Mouse (Mus musculus) retina, embryonic 14.5 days (tissue): Measurements from ENCODE around the gene Dhdds.

Experiments used
- DNase-seq: peaks from one replicate; pipeline ENCODE4 v3.0.0-alpha.2; 2015; ENCODE audit warnings: low spot score

Dhdds gene

GRCm38 (mm10) chr4:134000466-134001438 is at the start of gene Dhdds:
Dhdds (minus strand) TSS chr4:134000918.
- DNase-seq = peak; percentile 98

- no peak for DNase-seq
Measured at GRCm38 (mm10) chr4:134047648-134048047, 46.9 kb upstream of the Dhdds start.

GRCm38 (mm10) chr4:134043041-134043440 is 42.3 kb upstream of the Dhdds start:
- no peak for DNase-seq

- DNase-seq = peak; percentile 31
Measured at GRCm38 (mm10) chr4:134041317-134042123, 40.8 kb upstream of the Dhdds start.

GRCm38 (mm10) chr4:134035953-134036352 is 35.2 kb upstream of the Dhdds start:
- DNase-seq = peak; percentile 85

- DNase-seq = no peak
Measured at GRCm38 (mm10) chr4:134025802-134026201, 25.1 kb upstream of the Dhdds start.

- DNase-seq = peak; percentile 82
Measured at GRCm38 (mm10) chr4:134020621-134021020, 19.9 kb upstream of the Dhdds start.

- peak; percentile 77 for DNase-seq
Measured at GRCm38 (mm10) chr4:134019641-134020351, 19.1 kb upstream of the Dhdds start.

- peak; percentile 58 for DNase-seq
Measured at GRCm38 (mm10) chr4:134019210-134019609, 18.5 kb upstream of the Dhdds start.

GRCm38 (mm10) chr4:134018779-134019145 is 18.0 kb upstream of the Dhdds start, which contains the start of gene Lin28a:
Lin28a (minus strand) TSS chr4:134018841.
- peak; percentile 16 for DNase-seq

- DNase-seq = peak; percentile 24
Measured at GRCm38 (mm10) chr4:134018038-134018778, 17.5 kb upstream of the Dhdds start.

GRCm38 (mm10) chr4:134017201-134017865 is 16.6 kb upstream of the Dhdds start:
- peak; percentile 35 for DNase-seq

GRCm38 (mm10) chr4:134016767-134017166 is 16.0 kb upstream of the Dhdds start:
- DNase-seq = peak; percentile 36

- no peak for DNase-seq
Measured at GRCm38 (mm10) chr4:134016208-134016607, 15.5 kb upstream of the Dhdds start.

- peak; percentile 53 for DNase-seq
Measured at GRCm38 (mm10) chr4:134012858-134013528, 12.3 kb upstream of the Dhdds start.

GRCm38 (mm10) chr4:134011450-134012414 is 11.0 kb upstream of the Dhdds start:
- DNase-seq = no peak

GRCm38 (mm10) chr4:134009709-134010108 is 9.0 kb upstream of the Dhdds start:
- DNase-seq = no peak

- DNase-seq = no peak
Measured at GRCm38 (mm10) chr4:134006845-134007244, 6.1 kb upstream of the Dhdds start.
